Mouse (Mus musculus): ENCODE measurements at regions not wholly inside any gene's neighbourhood (a gene's known extent, or its start where the extent isn't known, plus 50 kb on each side); places are given as distances from the start of the nearest gene placed in this dataset.

DNA sequence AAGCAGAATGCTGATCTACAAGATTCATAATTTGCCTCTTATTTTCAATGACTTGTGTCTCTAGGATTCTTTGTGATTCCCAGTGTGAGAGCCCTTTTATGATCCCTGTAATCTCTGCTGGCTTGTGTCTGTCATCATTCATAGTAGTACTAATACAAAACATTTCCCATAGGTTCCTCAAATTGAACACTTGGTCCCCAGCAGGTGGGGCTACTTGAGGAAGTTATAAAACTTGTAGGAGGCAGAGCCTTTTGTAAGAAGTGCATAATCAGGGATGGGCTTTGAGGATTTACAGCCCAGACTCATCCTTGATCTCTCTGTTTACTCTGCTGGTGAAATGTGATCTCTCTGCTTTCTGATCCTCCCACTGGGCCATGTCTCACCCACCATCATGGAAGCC lies 743.6 kb downstream of the Adgrl2 start:
- no peak for TF ChIP-seq CTCF (IDR thresholded peaks at IDR 0.05; ENCODE audit: low read depth)
- TF ChIP-seq EP300 (IDR thresholded peaks at IDR 0.05; ENCODE audit: low read depth), result no peak

Data from heart, postnatal 0 days (tissue).